1 mouse cellular context compared by ENCODE assay signal in the genomic region with DNA sequence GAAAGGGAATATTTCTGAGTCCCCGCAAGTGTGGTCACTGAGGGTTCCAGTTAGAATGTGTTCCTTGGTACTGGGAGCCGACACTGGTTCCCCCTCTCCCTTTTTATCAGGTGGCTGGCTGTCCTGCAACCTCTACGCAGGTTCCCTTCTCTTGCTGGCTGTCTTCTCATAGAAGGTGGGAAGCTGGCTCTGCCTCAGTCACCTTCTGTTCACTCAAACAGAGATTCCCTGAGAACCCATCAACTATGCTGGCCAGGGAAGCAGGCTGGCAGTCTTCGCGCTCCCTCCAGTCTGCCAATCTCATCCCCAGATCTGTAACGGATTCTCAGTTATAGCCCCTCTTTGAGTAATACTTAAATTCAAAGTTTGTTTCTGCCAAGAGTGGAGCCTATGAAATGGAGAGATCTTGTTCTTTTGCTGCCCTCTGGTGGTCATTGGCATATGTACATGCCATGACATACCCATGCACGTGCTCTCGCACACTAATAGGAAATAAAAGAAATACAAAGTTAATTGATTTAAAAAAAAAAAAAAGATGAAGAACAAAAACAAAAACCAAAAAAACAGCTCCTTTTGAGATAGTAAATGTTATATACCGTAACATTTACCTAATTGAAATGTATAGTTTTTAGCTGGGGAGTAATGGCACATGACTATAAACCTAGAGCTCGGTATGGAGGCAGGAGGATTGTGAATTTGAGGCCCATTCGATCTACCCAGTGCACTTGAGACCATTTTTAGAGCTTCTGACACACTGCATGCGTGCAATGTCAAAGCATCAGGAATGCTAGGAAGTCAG.
TF ChIP-seq lines count a peak whose summit lies in the region.

No protein-coding gene starts in this region.

TF ChIP-seq in C2C12, 6 proteins besides CTCF, POLR2A, EP300 and RAD21:
- TF ChIP-seq FOSL1 (IDR thresholded peaks at IDR 0.05; ENCODE audit: insufficient read depth, low read length, poor library complexity, severe bottlenecking) (no peak), MAX (IDR thresholded peaks at IDR 0.05) (peak; percentile 68)
